In the genomic region with DNA sequence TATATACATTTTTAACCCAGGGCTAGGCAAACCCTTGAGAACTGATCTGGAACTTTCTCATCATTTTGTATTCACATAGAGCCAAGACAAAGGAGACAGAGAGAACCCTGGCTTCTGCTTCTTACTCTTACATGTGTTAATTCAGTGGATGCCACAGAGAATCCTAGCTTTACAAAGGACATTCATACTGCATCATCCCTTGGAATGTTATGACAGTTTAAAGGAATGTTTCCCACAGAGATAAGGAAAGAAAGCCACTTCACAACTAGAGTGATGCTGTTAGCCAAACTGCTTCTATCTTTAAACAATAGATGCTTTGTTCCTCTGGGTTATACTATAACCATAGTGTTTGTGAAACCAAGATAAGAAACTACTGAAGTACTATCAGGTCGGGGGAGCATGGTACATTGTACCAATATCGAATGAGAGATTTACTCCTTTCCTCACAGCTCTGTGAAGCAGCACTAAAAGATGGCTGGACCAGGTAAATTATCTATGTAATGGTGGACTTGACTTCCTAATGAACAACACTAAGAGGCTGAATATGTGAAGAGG, we compare ENCODE assay signal across 27 mouse cellular contexts.
DNase-seq lines count a peak whose midpoint lies in the region; ATAC-seq and TF ChIP-seq lines count a peak whose summit lies in the region.
"Had no signal": no experiment of that assay in that cellular context is flagged by ENCODE, and none has a peak within 500 bp of the region (broad histone marks: within the 10 kb centered on the region; RNA-seq: fewer than 3 reads in every experiment).

No protein-coding gene starts in this region.

- 0 out of 2 replicates have a peak, but pooled peaks have one; percentile 58 for ATAC-seq in intestine, embryonic 14.5 days (replicated peaks; ENCODE audit: low FRiP score, low TSS enrichment, low read depth)
- peak; percentile 81 for ATAC-seq in intestine, postnatal 0 days
- ATAC-seq: CD4-positive, CD25-positive, alpha-beta regulatory T cell, adult 4 months; forebrain, embryonic 15.5 days had no signal

- H3K4me2 ChIP-seq in intestine, embryonic 14.5 days (ENCODE audit: low read length) = no peak overlapping the region
- no peak overlapping the region for H3K4me2 ChIP-seq in intestine, postnatal 0 days (replicated peaks; ENCODE audit: low read depth)
- H3K4me2 ChIP-seq: embryonic facial prominence, embryonic 13.5 days; forebrain, embryonic 12.5 days; forebrain, embryonic 15.5 days; heart, embryonic 13.5 days; hindbrain, embryonic 14.5 days had no signal

- H3K4me1 ChIP-seq in intestine, embryonic 14.5 days (replicated peaks; ENCODE audit: control insufficient read depth, insufficient read depth, low read length) = no peaks in the 10 kb centered on the region
- no peaks in the 10 kb centered on the region for H3K4me1 ChIP-seq in intestine, postnatal 0 days (replicated peaks; ENCODE audit: control insufficient read depth, insufficient read depth, low read length)
- H3K4me1 ChIP-seq: embryonic facial prominence, embryonic 10.5 days; embryonic facial prominence, embryonic 13.5 days; forebrain, embryonic 12.5 days; forebrain, embryonic 15.5 days; heart, embryonic 10.5 days; heart, embryonic 13.5 days had no signal

- DNase-seq in Muller cell, postnatal 12 days (ENCODE audit: inconsistent ontology term) = peak; percentile 63
- DNase-seq in intestine, embryonic 14.5 days (ENCODE audit: low spot score) = no peak
- DNase-seq in thymus, postnatal 14 days = no peak
- no peak for DNase-seq in left cerebral cortex, postnatal 25 days (ENCODE audit: low spot score in 2 of 2)
- no peak for DNase-seq in thymus, adult 18-20 months
- DNase-seq: adrenal gland, adult 8-10 months; adrenal gland, postnatal 25 days; cerebellum, adult 11-12 months; cerebellum, adult 8-10 months; cerebellum, postnatal 10 days; cerebellum, postnatal 36 days; embryo, embryonic 11 days; gastrocnemius, postnatal 25 days; heart, adult 2 months; heart, postnatal 14 days; heart, postnatal 4 days; kidney, adult 11 months had no signal

- H3K9ac ChIP-seq in intestine, embryonic 14.5 days (ENCODE audit: low read length) = no peak overlapping the region
- no peak overlapping the region for H3K9ac ChIP-seq in intestine, postnatal 0 days (ENCODE audit: low read depth, low read length)
- H3K9ac ChIP-seq: embryonic facial prominence, embryonic 13.5 days; forebrain, embryonic 12.5 days; forebrain, embryonic 15.5 days; heart, embryonic 13.5 days; hindbrain, embryonic 14.5 days had no signal

- no peaks in the 10 kb centered on the region for H3K9me3 ChIP-seq in intestine, embryonic 14.5 days (ENCODE audit: control insufficient read depth, low read length)
- no peaks in the 10 kb centered on the region for H3K9me3 ChIP-seq in intestine, postnatal 0 days (ENCODE audit: control insufficient read depth)
- H3K9me3 ChIP-seq: embryonic facial prominence, embryonic 10.5 days; embryonic facial prominence, embryonic 13.5 days; forebrain, embryonic 12.5 days; forebrain, embryonic 15.5 days; heart, embryonic 10.5 days; heart, embryonic 13.5 days had no signal

- H3K27me3 ChIP-seq in intestine, embryonic 14.5 days (replicated peaks; ENCODE audit: control insufficient read depth, insufficient read depth, low read length) = no peaks in the 10 kb centered on the region
- H3K27me3 ChIP-seq in intestine, postnatal 0 days (replicated peaks; ENCODE audit: control insufficient read depth, insufficient read depth, low read length) = no peaks in the 10 kb centered on the region
- H3K27me3 ChIP-seq: embryonic facial prominence, embryonic 13.5 days; forebrain, embryonic 12.5 days; forebrain, embryonic 15.5 days; heart, embryonic 13.5 days had no signal

- H3K27ac ChIP-seq in intestine, embryonic 14.5 days (ENCODE audit: low read depth) = no peak overlapping the region
- H3K27ac ChIP-seq in intestine, postnatal 0 days (ENCODE audit: low read depth, low read length) = no peak overlapping the region
- H3K27ac ChIP-seq: embryonic facial prominence, embryonic 10.5 days; embryonic facial prominence, embryonic 13.5 days; forebrain, embryonic 12.5 days; forebrain, embryonic 15.5 days; heart, adult 2 months; heart, embryonic 10.5 days; heart, embryonic 13.5 days; hindbrain, embryonic 14.5 days had no signal

- 65% methylated on average over 2 of the region's 2 CpGs for WGBS in intestine, embryonic 14.5 days
- WGBS in intestine, postnatal 0 days = 41% methylated on average over 2 of the region's 2 CpGs

- H3K36me3 ChIP-seq in intestine, embryonic 14.5 days (ENCODE audit: control insufficient read depth, insufficient read depth, low read length) = no peaks in the 10 kb centered on the region
- no peaks in the 10 kb centered on the region for H3K36me3 ChIP-seq in intestine, postnatal 0 days (ENCODE audit: control insufficient read depth, insufficient read depth)
- H3K36me3 ChIP-seq: embryonic facial prominence, embryonic 10.5 days; embryonic facial prominence, embryonic 13.5 days; forebrain, embryonic 12.5 days; forebrain, embryonic 15.5 days; heart, embryonic 10.5 days; heart, embryonic 13.5 days had no signal

- intact Hi-C loops in left cerebral cortex, postnatal 25 days (cut with DNase I) = no loop called here

- no peak overlapping the region for H3K4me3 ChIP-seq in intestine, embryonic 14.5 days (ENCODE audit: low read depth, low read length)
- H3K4me3 ChIP-seq in intestine, postnatal 0 days (ENCODE audit: low read depth, low read length) = no peak overlapping the region
- H3K4me3 ChIP-seq: embryonic facial prominence, embryonic 10.5 days; embryonic facial prominence, embryonic 13.5 days; erythroblast, embryonic 14.5 days; forebrain, embryonic 12.5 days; forebrain, embryonic 15.5 days; heart, adult 2 months; heart, embryonic 10.5 days; heart, embryonic 13.5 days had no signal

- no peak for TF ChIP-seq CTCF in intestine, postnatal 0 days (IDR thresholded peaks at IDR 0.05; ENCODE audit: low read depth)
